Mouse (Mus musculus) limb, embryonic 15.5 days (tissue): ENCODE measurements around the gene Arhgef5. TPM values are rescaled to one million over a fixed set of nuclear protein-coding genes. Genes with fewer than 3 reads are reported as not detected.

Experiments
- ATAC-seq: fragments of 200-750 bp; cut with Nextera tagmentation; 2 replicates; pipeline ENCODE4 v1.8.0; 2017; ENCODE audit warnings: low read depth, moderate TSS enrichment; ENCODE audit not compliant: insufficient number of reproducible peaks, low FRiP score, low TSS enrichment
- H3K27ac ChIP-seq: fragments of 300-500 bp; sonication (generic); 2 replicates; pipeline ENCODE4 v1.5.1; 2015; ENCODE audit warnings: moderate library complexity, mild to moderate bottlenecking, inconsistent platforms
- H3K27me3 ChIP-seq: fragments of 300-500 bp; sonication (generic); 2 replicates; pipeline ENCODE4 v1.6.1; 2015; ENCODE audit warnings: inconsistent platforms
- H3K36me3 ChIP-seq: fragments of 300-500 bp; sonication (generic); 2 replicates; pipeline ENCODE4 v1.6.1; 2015; ENCODE audit warnings: inconsistent platforms
- H3K4me1 ChIP-seq: fragments of 300-500 bp; sonication (generic); 2 replicates; pipeline ENCODE4 v1.6.1; 2015; ENCODE audit warnings: inconsistent platforms
- H3K4me2 ChIP-seq: fragments of 300-500 bp; sonication (generic); 2 replicates; pipeline ENCODE4 v1.6.1; 2015; ENCODE audit warnings: mild to moderate bottlenecking, inconsistent platforms
- H3K4me3 ChIP-seq: fragments of 300-500 bp; sonication (generic); 2 replicates; pipeline ENCODE4 v1.5.1; 2015; ENCODE audit warnings: mild to moderate bottlenecking, inconsistent platforms
- H3K9ac ChIP-seq: fragments of 300-500 bp; sonication (generic); 2 replicates; pipeline ENCODE4 v1.6.1; 2015; ENCODE audit warnings: inconsistent platforms
- H3K9me3 ChIP-seq: fragments of 300-500 bp; sonication (generic); 2 replicates; pipeline ENCODE4 v1.6.1; 2016; ENCODE audit warnings: inconsistent platforms
- WGBS: fragments of 180-500 bp; shearing (Covaris S2); methylation state at CpG from one replicate; pipeline ENCODE4 v1.1.7; 2015; 5-methylcytosine and 5-hydroxymethylcytosine counted together
- polyA plus RNA-seq: library from polyadenylated mRNA; unstranded; fragments of >200 nt; fragmentation: Nextera tagmentation; extraction: Ambion mirVana; gene quantifications from 2 replicates; pipeline ENCODE4 v1.2.1, GENCODE M21; 2015

Gene Arhgef5
- polyA plus RNA-seq, 1 experiment from 2014 or later: 14.3 TPM

- ATAC-seq: no peak
- Histone ChIP-seq H3K4me2 (no peak overlapping the region), H3K27ac (no peak overlapping the region), H3K9ac (no peak overlapping the region), H3K4me1 (no peaks in the 10 kb centered on the region; the same call in 1 of the 2 replicates), H3K9me3 (no peaks in the 10 kb centered on the region), H3K36me3 (no peaks in the 10 kb centered on the region), H3K4me3 (no peak overlapping the region), H3K27me3 (no peaks in the 10 kb centered on the region)
- WGBS: 38% methylated on average over 10 of the region's 10 CpGs
Measured at GRCm38 (mm10) chr6:43337491-43337961, 72.1 kb downstream of the Arhgef5 start.

- no peaks in the 10 kb centered on the region for H3K36me3 ChIP-seq
- H3K9ac ChIP-seq: no peak overlapping the region
- H3K27me3 ChIP-seq: no peaks in the 10 kb centered on the region
- WGBS: 55% methylated on average over 2 of the region's 2 CpGs
- H3K27ac ChIP-seq: no peak overlapping the region
- H3K4me3 ChIP-seq: no peak overlapping the region
- no peak overlapping the region for H3K4me2 ChIP-seq
- H3K9me3 ChIP-seq: no peaks in the 10 kb centered on the region
- ATAC-seq: no peak
- H3K4me1 ChIP-seq: no peaks in the 10 kb centered on the region; the same call in 1 of the 2 replicates
Measured at GRCm38 (mm10) chr6:43338804-43339203, 73.4 kb downstream of the Arhgef5 start.

Other genes starting within 250 kb of the Arhgef5 start
- not detected in 2 replicates for gene Olfr441, start 159.2 kb upstream of the Arhgef5 start, polyA plus RNA-seq
- not detected in 2 replicates for gene Olfr237-ps1, start 119.0 kb upstream of the Arhgef5 start, polyA plus RNA-seq
- gene Olfr437, start 102.3 kb upstream of the Arhgef5 start, polyA plus RNA-seq: not detected in 2 replicates
- not detected in 2 replicates for gene Olfr13, start 93.4 kb upstream of the Arhgef5 start, polyA plus RNA-seq
- not detected in 2 replicates for gene Olfr435, start 68.4 kb upstream of the Arhgef5 start, polyA plus RNA-seq
- not detected in 2 replicates for gene Olfr434, start 52.6 kb upstream of the Arhgef5 start, polyA plus RNA-seq
- not detected in 2 replicates for gene Olfr47, start 34.1 kb upstream of the Arhgef5 start, polyA plus RNA-seq
- not detected in 2 replicates for gene Nobox, start 44.0 kb downstream of the Arhgef5 start, polyA plus RNA-seq